Mouse (Mus musculus) megakaryocyte, adult 5-6 weeks (primary cell): ENCODE measurements around the gene Smu1. TPM values are rescaled to one million over a fixed set of nuclear protein-coding genes. Genes with fewer than 3 reads are reported as not detected.

Experiments
- ATAC-seq: 2 replicates; pipeline ENCODE4 v1.8.0; 2016; ENCODE audit warnings: mild to moderate bottlenecking, inconsistent platforms; ENCODE audit not compliant: poor library complexity, severe bottlenecking
- total RNA-seq, 2 experiments: library from RNA; stranded (forward) in 1 of 2; stranded (reverse) in 1 of 2; fragments of 153-499, 151-499 nt in 1 of 2; fragments of 221-1000, 200-1000 nt in 1 of 2; gene quantifications; 2 replicates each; pipeline versions ENCODE4 v1.2.3 to v1.2.4; 2015 to 2017

Smu1 gene
- total RNA-seq, 2 experiments from 2014 or later, result 56.4 to 100 TPM

- ATAC-seq, result peak; percentile 39
Observed at GRCm38 (mm10) chr4:40759876-40760275, 2.2 kb upstream of the Smu1 start.

GRCm38 (mm10) chr4:40757157-40757779, 455 bp downstream of the Smu1 start:
- ATAC-seq, result peak; percentile 56

- ATAC-seq, result no peak
Observed at GRCm38 (mm10) chr4:40735351-40735750, 22.4 kb downstream of the Smu1 start.

- ATAC-seq, result no peak
Observed at GRCm38 (mm10) chr4:40731262-40731661, 26.5 kb downstream of the Smu1 start.

GRCm38 (mm10) chr4:40727247-40727646, 30.5 kb downstream of the Smu1 start:
- no peak for ATAC-seq

GRCm38 (mm10) chr4:40725554-40725953, 32.2 kb downstream of the Smu1 start:
- ATAC-seq, result no peak

GRCm38 (mm10) chr4:40725141-40725540, 32.6 kb downstream of the Smu1 start:
- ATAC-seq, result no peak

- ATAC-seq, result peak; percentile 48
Observed at GRCm38 (mm10) chr4:40722687-40723460, 34.8 kb downstream of the Smu1 start.

- ATAC-seq, result peak; percentile 83
Observed at GRCm38 (mm10) chr4:40722011-40722666, 35.6 kb downstream of the Smu1 start, which contains the start of gene Dnaja1. Dnaja1 (plus strand) TSS chr4:40722150.

- peak; percentile 49 for ATAC-seq
Observed at GRCm38 (mm10) chr4:40720910-40721309, 36.8 kb downstream of the Smu1 start.

- no peak for ATAC-seq
Observed at GRCm38 (mm10) chr4:40717141-40717540, 40.6 kb downstream of the Smu1 start.

GRCm38 (mm10) chr4:40703710-40704275, 53.9 kb downstream of the Smu1 start:
- ATAC-seq, result no peak

- peak; percentile 95 for ATAC-seq
Observed at GRCm38 (mm10) chr4:40702797-40703709, 54.7 kb downstream of the Smu1 start, which contains the start of gene Aptx. Aptx (minus strand) TSS chr4:40703194.

- ATAC-seq, result no peak
Observed at GRCm38 (mm10) chr4:40701796-40702195, 55.9 kb downstream of the Smu1 start.

- no peak for ATAC-seq
Observed at GRCm38 (mm10) chr4:40700216-40700615, 57.5 kb downstream of the Smu1 start.

- ATAC-seq, result no peak
Observed at GRCm38 (mm10) chr4:40697059-40697458, 60.7 kb downstream of the Smu1 start.

- no peak for ATAC-seq
Observed at GRCm38 (mm10) chr4:40691100-40691499, 66.6 kb downstream of the Smu1 start.
